Mouse (Mus musculus) ES-Bruce4 (cell line): Measurements from ENCODE around the gene Tctex1d4. TPM values are rescaled to one million over a fixed set of nuclear protein-coding genes. Genes with fewer than 3 reads are reported as not detected.

Experiments
- H3K27ac ChIP-seq: 2 replicates; pipeline ENCODE4 v1.5.1; 2012; ENCODE audit warnings: low read length, inconsistent platforms; ENCODE audit not compliant: insufficient read depth
- H3K27me3 ChIP-seq: 2 replicates; pipeline ENCODE4 v1.6.1; 2012; ENCODE audit warnings: mild to moderate bottlenecking, low read length, inconsistent platforms; ENCODE audit not compliant: control insufficient read depth, poor library complexity, insufficient read depth, severe bottlenecking
- H3K36me3 ChIP-seq: 2 replicates; pipeline ENCODE4 v1.6.1; 2012; ENCODE audit warnings: inconsistent platforms, mild to moderate bottlenecking, low read length, moderate library complexity; ENCODE audit not compliant: control insufficient read depth, poor library complexity, insufficient read depth, severe bottlenecking
- H3K4me1 ChIP-seq: one replicate; pipeline ENCODE4 v1.8.1; 2011; ENCODE audit warnings: low read length; ENCODE audit not compliant: control insufficient read depth, insufficient read depth
- H3K4me3 ChIP-seq: 2 replicates; pipeline ENCODE4 v1.5.1; 2011; ENCODE audit warnings: low read depth, mild to moderate bottlenecking, low read length
- H3K9ac ChIP-seq: 2 replicates; pipeline ENCODE4 v1.6.1; 2012; ENCODE audit warnings: low read depth, mild to moderate bottlenecking, inconsistent platforms; ENCODE audit not compliant: poor library complexity, severe bottlenecking
- H3K9me3 ChIP-seq: replicated peaks from 2 replicates; pipeline ENCODE4 v1.6.1; 2012; ENCODE audit warnings: mild to moderate bottlenecking, low read length, inconsistent platforms; ENCODE audit not compliant: control insufficient read depth, poor library complexity, insufficient read depth, severe bottlenecking
- CTCF ChIP-seq: IDR thresholded peaks from one replicate; pipeline ENCODE4 v1.8.1; 2011; ENCODE audit warnings: low read depth, low read length
- EP300 ChIP-seq: IDR thresholded peaks from 2 replicates; pipeline ENCODE4 v1.6.1; 2011; ENCODE audit warnings: low read depth, low read length; ENCODE audit not compliant: insufficient read depth
- POLR2A ChIP-seq: IDR thresholded peaks from one replicate; pipeline ENCODE4 v1.8.1; 2011; ENCODE audit warnings: low read length; ENCODE audit not compliant: insufficient read depth
- polyA plus RNA-seq: library from polyadenylated mRNA; stranded (reverse); fragments of >200 nt; gene quantifications from 2 replicates; pipeline ENCODE4 v1.2.4, GENCODE M21; 2011; ENCODE audit warnings: low read depth; ENCODE audit not compliant: missing spikeins, insufficient read depth, insufficient read length

Tctex1d4 gene
- polyA plus RNA-seq, 1 experiment: not detected

GRCm38 (mm10) chr4:117138295-117139216 lies 12.0 kb downstream of the Tctex1d4 start:
- TF ChIP-seq EP300 (peak; percentile 75; the same call in 1 of the 2 replicates), POLR2A (no peak), CTCF (no peak)
- H3K36me3 ChIP-seq: no peaks in the 10 kb centered on the region
- no peaks in the 10 kb centered on the region for H3K9me3 ChIP-seq

DNA sequence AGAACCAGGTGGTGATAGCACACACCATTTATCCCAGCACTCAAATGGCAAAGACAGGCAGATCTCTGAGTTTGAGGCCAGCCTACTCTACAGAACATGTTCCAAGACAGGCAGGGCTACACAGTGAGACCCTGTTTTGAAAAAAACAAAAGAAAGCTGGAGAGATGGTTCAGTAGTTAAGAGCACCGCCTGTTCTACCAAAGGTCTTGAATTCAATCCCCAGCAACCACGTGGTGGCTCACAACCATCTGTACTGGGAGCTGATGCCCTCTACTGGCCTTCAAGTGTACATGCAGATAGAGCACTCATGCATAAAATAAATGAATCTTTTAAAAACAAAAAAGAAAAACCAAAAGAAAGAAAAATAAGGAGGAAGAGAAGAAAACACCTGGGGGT lies 12.6 kb downstream of the Tctex1d4 start:
- Histone ChIP-seq H3K4me1 (peaks cover 4% of the 10 kb centered on the region), H3K27me3 (no peaks in the 10 kb centered on the region), H3K27ac (peak overlapping the region; percentile 92), H3K4me3 (no peak overlapping the region), H3K36me3 (no peaks in the 10 kb centered on the region), H3K9ac (peak overlapping the region; percentile 39; the same call in 1 of the 2 replicates), H3K9me3 (no peaks in the 10 kb centered on the region)
- TF ChIP-seq POLR2A: no peak
- TF ChIP-seq EP300: 0 out of 2 replicates have a peak, but pooled peaks have one; percentile 21
- peak; percentile 73 for TF ChIP-seq CTCF

More at GRCm38 (mm10) chr4:117138295-117139216, 12.0 kb downstream of the Tctex1d4 start:
- Histone ChIP-seq H3K27ac (peak overlapping the region; percentile 92), H3K4me1 (peaks cover 4% of the 10 kb centered on the region), H3K4me3 (no peak overlapping the region), H3K27me3 (no peaks in the 10 kb centered on the region), H3K9ac (peak overlapping the region; percentile 39; the same call in 1 of the 2 replicates)

DNA sequence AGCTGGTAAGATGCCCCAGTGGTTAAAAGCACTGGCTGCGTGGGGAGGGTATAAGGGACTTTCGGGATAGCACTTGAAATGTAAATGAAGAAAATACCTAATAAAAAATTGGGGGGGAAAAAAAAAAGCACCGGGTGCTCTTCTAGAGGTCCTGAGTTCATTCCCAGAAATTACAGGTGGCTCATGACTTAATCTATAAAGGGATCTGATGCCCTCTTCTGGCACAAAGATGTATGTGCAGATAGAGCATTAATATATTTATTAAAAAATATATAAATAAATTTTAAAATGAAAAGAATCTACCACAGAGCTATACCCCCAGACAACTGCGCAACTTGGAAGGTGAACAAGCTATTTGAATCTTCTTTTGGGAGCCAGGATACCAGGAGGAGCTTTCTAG lies 14.0 kb downstream of the Tctex1d4 start:
- Histone ChIP-seq H3K27ac (no peak overlapping the region), H3K4me3 (no peak overlapping the region), H3K27me3 (no peaks in the 10 kb centered on the region), H3K36me3 (no peaks in the 10 kb centered on the region), H3K9me3 (no peaks in the 10 kb centered on the region), H3K4me1 (peaks cover 2% of the 10 kb centered on the region), H3K9ac (no peak overlapping the region)
- TF ChIP-seq EP300 (no peak), POLR2A (no peak), CTCF (no peak)

GRCm38 (mm10) chr4:117143023-117143422 lies 16.4 kb downstream of the Tctex1d4 start:
- Histone ChIP-seq H3K9ac (no peak overlapping the region), H3K9me3 (no peaks in the 10 kb centered on the region), H3K27me3 (no peaks in the 10 kb centered on the region), H3K27ac (no peak overlapping the region), H3K4me1 (no peaks in the 10 kb centered on the region), H3K4me3 (no peak overlapping the region), H3K36me3 (no peaks in the 10 kb centered on the region)
- TF ChIP-seq CTCF: no peak
- no peak for TF ChIP-seq EP300
- TF ChIP-seq POLR2A: no peak

DNA sequence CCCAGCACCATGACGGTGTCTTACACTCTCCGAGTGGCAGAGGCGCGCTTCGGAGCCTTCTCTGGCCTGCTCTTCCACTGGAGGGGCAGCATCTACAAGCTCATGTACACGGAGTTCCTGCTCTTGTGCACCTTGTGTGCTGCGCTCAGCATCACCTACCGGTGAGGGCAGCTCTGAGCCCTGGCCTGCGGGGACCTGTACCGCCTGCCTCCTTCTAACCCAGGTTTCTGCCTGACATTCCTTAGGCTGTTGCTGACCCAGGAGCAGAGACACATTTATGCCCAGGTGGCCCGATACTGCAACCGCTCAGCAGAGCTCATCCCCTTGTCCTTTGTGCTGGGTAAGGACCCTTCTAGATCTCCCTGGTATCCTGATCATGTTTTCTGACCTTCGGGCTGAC lies 18.7 kb downstream of the Tctex1d4 start:
- no peak overlapping the region for H3K9ac ChIP-seq
- no peak overlapping the region for H3K27ac ChIP-seq

GRCm38 (mm10) chr4:117146176-117146575 lies 19.6 kb downstream of the Tctex1d4 start:
- no peak overlapping the region for H3K4me3 ChIP-seq
- H3K9me3 ChIP-seq: no peaks in the 10 kb centered on the region
- H3K27me3 ChIP-seq: no peaks in the 10 kb centered on the region
- H3K4me1 ChIP-seq: no peaks in the 10 kb centered on the region
- TF ChIP-seq EP300: no peak
- peak; percentile 99 for TF ChIP-seq CTCF
- H3K36me3 ChIP-seq: peaks cover 16% of the 10 kb centered on the region
- no peak overlapping the region for H3K27ac ChIP-seq
- H3K9ac ChIP-seq: no peak overlapping the region

More for the DNA sequence above, 18.7 kb downstream of the Tctex1d4 start:
- Histone ChIP-seq H3K9me3 (no peaks in the 10 kb centered on the region), H3K27me3 (no peaks in the 10 kb centered on the region), H3K36me3 (peaks cover 6% of the 10 kb centered on the region), H3K4me1 (no peaks in the 10 kb centered on the region), H3K4me3 (no peak overlapping the region)
- TF ChIP-seq POLR2A (no peak), CTCF (no peak), EP300 (no peak)
